Mouse (Mus musculus) naive thymus-derived CD4-positive, alpha-beta T cell, adult 2 months (primary cell): ENCODE results near the gene Snrnp200.
A peak's percentile ranks its signal among the peaks of the same experiment; 100 is the strongest.
"Not testable (repeated sequence)": the region's sequence is repeated elsewhere in the genome, so short reads cannot be mapped to it uniquely, and the experiment has no call there.

Experiments
- DNase-seq: peaks from one replicate; pipeline ENCODE4 v3.0.0-alpha.2; 2011; ENCODE audit warnings: low read depth

The Snrnp200 gene

GRCm38 (mm10) chr2:127254604-127255134 is 46.5 kb downstream of the Snrnp200 start:
- DNase-seq, result no peak

GRCm38 (mm10) chr2:127255294-127255693 is 47.1 kb downstream of the Snrnp200 start:
- DNase-seq, result no peak

- DNase-seq, result no peak
Observed at GRCm38 (mm10) chr2:127259340-127259739, 51.2 kb downstream of the Snrnp200 start.

- DNase-seq, result no peak
Observed at GRCm38 (mm10) chr2:127262480-127262879, 54.3 kb downstream of the Snrnp200 start.

- no peak for DNase-seq
Observed at GRCm38 (mm10) chr2:127267854-127268253, 59.7 kb downstream of the Snrnp200 start.

- DNase-seq, result peak; percentile 97
Observed at GRCm38 (mm10) chr2:127269491-127270299, 61.5 kb downstream of the Snrnp200 start, which contains the start of gene Stard7. Stard7 (plus strand) TSS chr2:127270218.

- no peak for DNase-seq
Observed at GRCm38 (mm10) chr2:127270300-127271041, 62.3 kb downstream of the Snrnp200 start.

GRCm38 (mm10) chr2:127271042-127271515 is 62.9 kb downstream of the Snrnp200 start:
- DNase-seq, result no peak

GRCm38 (mm10) chr2:127272049-127272448 is 63.9 kb downstream of the Snrnp200 start:
- DNase-seq, result not testable (repeated sequence)

GRCm38 (mm10) chr2:127272806-127273205 is 64.6 kb downstream of the Snrnp200 start:
- no peak for DNase-seq

GRCm38 (mm10) chr2:127274590-127274989 is 66.4 kb downstream of the Snrnp200 start:
- no peak for DNase-seq

- DNase-seq, result no peak
Observed at GRCm38 (mm10) chr2:127275551-127276320, 67.5 kb downstream of the Snrnp200 start.

- no peak for DNase-seq
Observed at GRCm38 (mm10) chr2:127278162-127278561, 70.0 kb downstream of the Snrnp200 start.
